Mouse (Mus musculus) lung, postnatal 10 days (tissue): ENCODE data around the gene Mtmr3.
"Not testable (repeated sequence)": the region's sequence is repeated elsewhere in the genome, so short reads cannot be mapped to it uniquely, and the experiment has no call there.

Source experiments
- DNase-seq: peaks from one replicate; pipeline ENCODE4 v3.0.0; 2021

Mtmr3 gene

GRCm38 (mm10) chr11:4599916-4600315, 5.3 kb upstream of the Mtmr3 start:
- DNase-seq = no peak

GRCm38 (mm10) chr11:4598411-4598810, 3.7 kb upstream of the Mtmr3 start:
- DNase-seq = no peak

GRCm38 (mm10) chr11:4593849-4594607, 635 bp downstream of the Mtmr3 start:
- DNase-seq = peak; percentile 53

- DNase-seq = no peak
These were observed 1.2 kb downstream of the Mtmr3 start for GRCm38 (mm10) chr11:4593491-4593848.

- no peak for DNase-seq
These were observed 2.9 kb downstream of the Mtmr3 start for GRCm38 (mm10) chr11:4591811-4592210.

GRCm38 (mm10) chr11:4578682-4579081, 16.0 kb downstream of the Mtmr3 start:
- DNase-seq = peak; percentile 45

GRCm38 (mm10) chr11:4577079-4577478, 17.6 kb downstream of the Mtmr3 start:
- no peak for DNase-seq

- not testable (repeated sequence) for DNase-seq
These were observed 18.5 kb downstream of the Mtmr3 start for GRCm38 (mm10) chr11:4576090-4576732.

- DNase-seq = no peak
These were observed 23.2 kb downstream of the Mtmr3 start for GRCm38 (mm10) chr11:4571491-4571901.

- no peak for DNase-seq
These were observed 28.3 kb downstream of the Mtmr3 start for GRCm38 (mm10) chr11:4566333-4566732.

GRCm38 (mm10) chr11:4565545-4565944, 29.1 kb downstream of the Mtmr3 start:
- DNase-seq = no peak

- DNase-seq = no peak
These were observed 41.2 kb downstream of the Mtmr3 start for GRCm38 (mm10) chr11:4553274-4554063.

- DNase-seq = no peak
These were observed 47.1 kb downstream of the Mtmr3 start for GRCm38 (mm10) chr11:4547569-4547968.

- no peak for DNase-seq
These were observed 48.7 kb downstream of the Mtmr3 start for GRCm38 (mm10) chr11:4545976-4546375.

GRCm38 (mm10) chr11:4545401-4545800, 49.3 kb downstream of the Mtmr3 start:
- no peak for DNase-seq

GRCm38 (mm10) chr11:4544627-4544921, 50.1 kb downstream of the Mtmr3 start:
- not testable (repeated sequence) for DNase-seq

- DNase-seq = no peak
These were observed 50.7 kb downstream of the Mtmr3 start for GRCm38 (mm10) chr11:4543746-4544626.

GRCm38 (mm10) chr11:4543040-4543551, 51.6 kb downstream of the Mtmr3 start:
- no peak for DNase-seq

- no peak for DNase-seq
These were observed 58.0 kb downstream of the Mtmr3 start for GRCm38 (mm10) chr11:4536645-4537044.

- no peak for DNase-seq
These were observed 67.5 kb downstream of the Mtmr3 start for GRCm38 (mm10) chr11:4527132-4527531.

- no peak for DNase-seq
These were observed 72.5 kb downstream of the Mtmr3 start for GRCm38 (mm10) chr11:4522142-4522664.

- DNase-seq = no peak
These were observed 75.7 kb downstream of the Mtmr3 start for GRCm38 (mm10) chr11:4518981-4519380.
